Mouse (Mus musculus) liver, embryonic 14.5 days (tissue): Measurements from ENCODE around the gene Atf7ip.

Experiments used
- CTCF ChIP-seq: IDR thresholded peaks from 2 replicates; pipeline ENCODE4 v1.5.1; 2016; ENCODE audit warnings: antibody characterized with exemption, low read depth, control low read depth
- EP300 ChIP-seq: IDR thresholded peaks from 2 replicates; pipeline ENCODE4 v1.6.1; 2016; ENCODE audit warnings: antibody characterized with exemption, low read depth

DNA sequence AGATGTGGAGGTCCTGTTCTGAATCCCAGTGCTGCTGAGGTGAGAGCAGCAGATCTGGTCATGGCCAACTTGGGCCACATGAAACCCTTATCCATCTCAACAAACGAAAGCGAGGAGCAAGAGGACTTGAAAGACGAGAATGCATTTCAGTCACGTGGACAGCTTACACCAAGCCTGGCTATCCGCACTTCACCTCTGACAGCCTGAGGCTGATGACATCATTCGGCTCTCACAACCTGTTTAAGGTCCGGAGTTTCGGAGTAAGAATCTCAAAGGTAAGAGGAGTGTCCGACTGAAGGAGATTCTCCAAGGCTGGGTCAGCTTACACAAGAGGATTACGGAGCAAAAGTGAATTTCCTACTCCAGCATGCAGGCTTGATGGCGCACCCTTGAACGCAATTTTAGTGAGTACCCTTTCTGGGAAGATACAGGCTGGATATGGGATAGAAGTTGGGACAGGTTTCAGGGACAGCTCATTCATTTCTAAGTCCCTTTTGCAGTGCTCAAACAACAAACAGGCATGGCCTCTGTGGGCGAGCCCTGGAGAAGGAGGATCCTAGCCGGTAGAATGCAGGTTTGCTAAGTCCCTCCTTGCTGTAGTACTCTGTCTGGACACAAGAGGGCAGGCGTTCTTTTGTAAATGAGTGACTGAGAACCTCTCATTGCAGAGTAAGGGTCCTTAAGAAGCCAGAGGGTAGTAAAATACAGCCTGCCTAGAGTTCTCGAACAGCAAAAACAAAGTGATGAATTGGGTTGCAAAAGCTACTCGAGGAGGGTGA is 114.6 kb downstream of the Atf7ip start:
- peak; percentile 82 for TF ChIP-seq CTCF
- TF ChIP-seq EP300, result no peak
